Mouse (Mus musculus) neutrophil, adult 65 days (primary cell): ENCODE data around the gene Gbp8. TPM values are rescaled to one million over a fixed set of nuclear protein-coding genes. Genes with fewer than 3 reads are reported as not detected.

Experiments
- total RNA-seq: library from RNA; stranded (reverse); gene quantifications from 2 replicates; pipeline ENCODE4 v1.2.4, GENCODE M21; 2023

Gbp8 gene
- 0.57 and 0.91 TPM in 2 replicates for total RNA-seq

GRCm38 (mm10) chr5:105139409-105140088, at the start of gene Gbp8, which contains the start of the genes Gbp9 and Gbp4:
Gene Gbp8, minus strand, starts transcription at chr5:105139540.
Gene Gbp9, minus strand, starts transcription at chr5:105139539.
Gene Gbp4, minus strand, starts transcription at chr5:105139586.

GRCm38 (mm10) chr5:104982535-104982934, 156.8 kb downstream of the Gbp8 start, which contains the start of gene Abcg3:
Gene Abcg3, minus strand, starts transcription at chr5:104982718.

Other genes starting within 250 kb of the Gbp8 start
- gene Abcg3, start 156.8 kb downstream of the Gbp8 start, total RNA-seq, result 0.79 and 1.2 TPM in 2 replicates
- 6.3 and 7.1 TPM in 2 replicates for gene Gbp9, start within 50 bp of the Gbp8 start, total RNA-seq
- 0.79 and 1.4 TPM in 2 replicates for gene Gbp4, start within 50 bp of the Gbp8 start, total RNA-seq
- gene Gbp10, start 100.0 kb upstream of the Gbp8 start, total RNA-seq, result not detected in 2 replicates
- gene Gm43302, start 154.2 kb upstream of the Gbp8 start, total RNA-seq, result not detected in 2 replicates
- gene Gbp6, start 154.2 kb upstream of the Gbp8 start, total RNA-seq, result 0.20 TPM in 1 of 2 replicates, not detected in the other